Mouse (Mus musculus): ENCODE results near the gene Cela2a.

DNA sequence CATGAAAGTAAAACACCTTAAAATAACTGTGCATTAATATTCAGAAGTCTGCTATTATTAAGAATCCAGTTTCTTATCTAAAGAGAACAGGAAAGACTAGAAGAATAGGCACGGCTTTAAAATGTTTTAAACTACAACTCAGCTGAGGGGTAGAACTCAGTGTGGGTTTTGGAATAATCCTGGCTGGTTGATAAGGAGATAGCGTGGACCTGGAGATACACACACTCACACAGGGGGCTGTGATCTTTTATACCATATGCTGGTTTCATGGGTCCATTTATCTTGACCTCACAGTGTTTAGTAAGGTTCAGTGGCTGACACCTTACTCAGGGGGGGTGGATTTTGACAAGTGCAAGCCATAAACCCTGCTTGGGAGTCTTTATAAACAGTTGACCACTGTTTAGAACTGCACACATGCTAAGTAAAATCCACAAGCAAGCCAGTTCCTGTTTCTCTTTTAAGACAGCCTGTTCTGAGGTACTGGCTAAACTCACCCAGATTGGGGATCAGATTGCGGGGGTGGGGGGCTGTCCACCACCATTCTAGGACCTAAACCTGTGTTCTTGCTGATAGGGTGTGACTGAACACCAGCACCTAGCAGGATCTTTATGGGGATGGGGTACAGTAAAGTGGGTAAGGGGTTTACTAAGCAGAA is 36.3 kb downstream of the Cela2a start:
- no peak for TF ChIP-seq GATA1 (IDR thresholded peaks at IDR 0.05; ENCODE audit: borderline replicate concordance, low read length)
- TF ChIP-seq CTCF (IDR thresholded peaks at IDR 0.05; ENCODE audit: low read depth, low read length), result no peak
- no peak for TF ChIP-seq GATA2 (IDR thresholded peaks at IDR 0.05; ENCODE audit: borderline replicate concordance, low read depth, low read length)
- peak; percentile 37; the same call in 1 of the 2 replicates for TF ChIP-seq TAL1 (conservative IDR thresholded peaks at IDR 0.05; ENCODE audit: low read depth, low read length)
